Mouse (Mus musculus): Measurements from ENCODE around the gene Slco2a1.
"Not testable (repeated sequence)": the region's sequence is repeated elsewhere in the genome, so short reads cannot be mapped to it uniquely, and the experiment has no call there.

The Slco2a1 gene

GRCm38 (mm10) chr9:103086736-103087135 lies 98.2 kb downstream of the Slco2a1 start:
- no peak for DNase-seq (ENCODE audit: low spot score)

- no peak for DNase-seq (ENCODE audit: low spot score)
These were observed 98.8 kb downstream of the Slco2a1 start for GRCm38 (mm10) chr9:103087301-103087700.

GRCm38 (mm10) chr9:103088661-103089060 lies 100.1 kb downstream of the Slco2a1 start:
- DNase-seq (ENCODE audit: low spot score), result no peak

- peak; percentile 74 for DNase-seq (ENCODE audit: low spot score)
These were observed 101.8 kb downstream of the Slco2a1 start for GRCm38 (mm10) chr9:103090116-103090875.

GRCm38 (mm10) chr9:103091039-103091883 lies 102.7 kb downstream of the Slco2a1 start:
- no peak for DNase-seq (ENCODE audit: low spot score)

GRCm38 (mm10) chr9:103092248-103092647 lies 103.7 kb downstream of the Slco2a1 start:
- peak; percentile 77 for DNase-seq (ENCODE audit: low spot score)

GRCm38 (mm10) chr9:103093681-103094080 lies 105.2 kb downstream of the Slco2a1 start:
- no peak for DNase-seq (ENCODE audit: low spot score)

GRCm38 (mm10) chr9:103108341-103108798 lies 119.9 kb downstream of the Slco2a1 start:
- not testable (repeated sequence) for DNase-seq (ENCODE audit: low spot score)

GRCm38 (mm10) chr9:103108943-103109670 lies 120.6 kb downstream of the Slco2a1 start:
- DNase-seq (ENCODE audit: low spot score), result no peak

GRCm38 (mm10) chr9:103109911-103110310 lies 121.4 kb downstream of the Slco2a1 start:
- DNase-seq (ENCODE audit: low spot score), result no peak

- peak; percentile 64 for DNase-seq (ENCODE audit: low spot score)
These were observed 122.4 kb downstream of the Slco2a1 start for GRCm38 (mm10) chr9:103110727-103111501.

- DNase-seq (ENCODE audit: low spot score), result no peak
These were observed 123.3 kb downstream of the Slco2a1 start, which contains the start of gene Rab6b for GRCm38 (mm10) chr9:103111621-103112470. TSS of gene Rab6b (plus strand) at chr9:103111787.

- DNase-seq (ENCODE audit: low spot score), result no peak
These were observed 124.2 kb downstream of the Slco2a1 start for GRCm38 (mm10) chr9:103112471-103113271.

- DNase-seq (ENCODE audit: low spot score), result no peak
These were observed 124.8 kb downstream of the Slco2a1 start for GRCm38 (mm10) chr9:103113351-103113750.

- DNase-seq (ENCODE audit: low spot score), result no peak
These were observed 125.8 kb downstream of the Slco2a1 start for GRCm38 (mm10) chr9:103114326-103114725.

- no peak for DNase-seq (ENCODE audit: low spot score)
These were observed 126.4 kb downstream of the Slco2a1 start for GRCm38 (mm10) chr9:103114901-103115300.

GRCm38 (mm10) chr9:103116941-103117340 lies 128.4 kb downstream of the Slco2a1 start:
- no peak for DNase-seq (ENCODE audit: low spot score)

- no peak for DNase-seq (ENCODE audit: low spot score)
These were observed 129.0 kb downstream of the Slco2a1 start for GRCm38 (mm10) chr9:103117495-103117894.

- no peak for DNase-seq (ENCODE audit: low spot score)
These were observed 129.4 kb downstream of the Slco2a1 start for GRCm38 (mm10) chr9:103117951-103118350.
